Mouse (Mus musculus) adrenal gland, adult 2 months (tissue): ENCODE data around the gene Gm6370. TPM values are rescaled to one million over a fixed set of nuclear protein-coding genes. Genes with fewer than 3 reads are reported as not detected.
"Not testable (repeated sequence)": the region's sequence is repeated elsewhere in the genome, so short reads cannot be mapped to it uniquely, and the experiment has no call there.

Experiments
- DNase-seq: peaks from one replicate; pipeline ENCODE4 v3.0.0; 2021
- long read RNA-seq: library from polyadenylated mRNA; stranded (forward); transcript quantifications from one replicate; pipeline ENCODE4 v2.0.0, GENCODE M21; 2021
- polyA plus RNA-seq: library from polyadenylated mRNA; depleted of rRNA; stranded (reverse); fragments of >200 nt; gene quantifications from 2 replicates; pipeline ENCODE4 v1.2.3, GENCODE M21; 2012; rRNA removed
- total RNA-seq, 2 experiments: library from RNA; stranded (reverse); gene quantifications; 2 replicates each; pipeline ENCODE4 v1.2.3; 2021

The Gm6370 gene
- total RNA-seq (not detected), polyA plus RNA-seq (not detected in 2 replicates)
- long read RNA-seq: 0 reads

GRCm38 (mm10) chr5:146491063-146491462, at the start of gene Gm6370:
Gm6370 (plus strand) TSS chr5:146491363.
- not testable (repeated sequence) for DNase-seq

DNA sequence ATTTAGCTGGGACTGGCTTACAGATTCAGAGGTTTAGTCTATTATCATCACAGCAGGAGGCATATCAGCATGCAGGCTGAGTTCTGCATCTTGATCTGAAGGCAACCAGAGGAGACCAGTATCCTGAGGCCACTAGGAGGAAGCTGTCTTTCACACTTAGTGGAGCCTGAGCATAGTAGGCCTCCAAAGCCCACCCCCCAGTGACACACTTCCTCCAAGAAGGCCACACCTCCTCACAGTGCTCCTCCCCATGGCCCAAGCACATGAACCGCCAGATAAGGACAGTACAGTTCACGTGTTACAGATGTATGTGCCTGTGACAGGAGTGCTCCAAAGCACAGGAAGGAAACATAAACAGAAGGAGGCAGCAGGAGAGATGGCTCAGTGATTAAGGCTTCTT, 48.4 kb upstream of the Gm6370 start:
- no peak for DNase-seq

GRCm38 (mm10) chr5:146446633-146447032, 44.5 kb upstream of the Gm6370 start:
- no peak for DNase-seq

- no peak for DNase-seq
Observed at GRCm38 (mm10) chr5:146451592-146452254, 39.4 kb upstream of the Gm6370 start.

GRCm38 (mm10) chr5:146453556-146453955, 37.6 kb upstream of the Gm6370 start:
- DNase-seq: no peak

GRCm38 (mm10) chr5:146461612-146462011, 29.6 kb upstream of the Gm6370 start:
- DNase-seq: peak; percentile 10

DNA sequence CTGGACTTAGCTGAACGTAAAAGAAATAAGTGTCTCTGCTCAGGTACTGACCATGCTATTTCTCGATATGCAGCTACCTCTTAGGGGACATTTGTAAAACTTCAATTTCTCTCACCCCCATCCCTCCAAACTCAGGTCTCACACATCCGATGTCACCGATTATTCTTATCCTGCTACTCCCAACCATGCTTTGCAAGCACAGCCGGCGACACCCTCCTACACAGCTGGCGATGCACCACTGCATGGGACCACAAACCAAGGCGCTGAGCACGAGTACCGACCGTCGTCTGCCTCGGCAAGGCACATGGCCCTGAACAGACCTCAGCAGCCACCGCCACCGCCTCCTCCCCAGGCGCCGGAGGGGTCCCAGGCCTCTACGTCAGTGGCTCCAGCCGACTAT, 24.5 kb upstream of the Gm6370 start:
- no peak for DNase-seq

- DNase-seq: no peak
Observed at GRCm38 (mm10) chr5:146468311-146468710, 22.9 kb upstream of the Gm6370 start.

DNA sequence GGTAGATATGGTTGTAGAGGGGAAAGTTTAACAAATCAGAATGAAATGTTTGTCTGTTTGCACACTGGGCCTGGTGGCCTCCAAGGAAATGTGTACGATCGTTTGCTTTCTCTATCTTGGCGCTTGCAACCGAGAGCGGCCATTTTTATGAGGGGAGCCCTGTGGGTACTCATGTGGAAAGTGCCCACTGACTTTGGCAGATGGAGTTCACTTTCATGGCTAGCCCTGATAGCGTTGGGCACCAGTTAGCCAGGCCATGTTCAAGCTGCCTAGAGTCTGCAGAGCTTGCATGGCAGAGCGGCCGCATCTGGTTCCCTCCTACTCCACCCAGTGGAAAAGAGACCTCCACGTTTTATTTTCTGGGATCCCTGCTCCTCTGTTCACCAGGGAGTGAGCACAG, 20.3 kb upstream of the Gm6370 start:
- no peak for DNase-seq

GRCm38 (mm10) chr5:146471311-146471710, 19.9 kb upstream of the Gm6370 start:
- no peak for DNase-seq

DNA sequence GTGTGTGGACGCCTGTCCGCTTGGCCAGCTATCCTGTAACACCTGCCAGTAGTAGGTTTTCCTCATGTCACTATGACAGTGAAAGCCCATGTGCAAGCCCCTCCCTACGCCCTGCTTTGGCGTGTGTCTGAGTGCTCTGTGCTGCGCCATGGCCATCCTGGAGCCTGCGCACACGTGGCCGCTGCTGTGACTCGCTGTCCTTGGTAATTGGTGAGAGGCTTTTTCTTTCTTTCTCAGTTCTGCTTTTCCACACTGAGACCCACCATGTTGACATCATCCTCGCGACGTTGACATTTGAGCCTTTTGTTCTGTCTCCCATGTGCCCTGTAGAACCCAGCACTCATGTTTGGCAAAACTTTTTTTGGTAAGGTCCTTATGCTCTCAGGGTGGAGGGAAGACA, 19.3 kb upstream of the Gm6370 start:
- peak; percentile 77 for DNase-seq

- DNase-seq: peak; percentile 38
Observed at GRCm38 (mm10) chr5:146479564-146479963, 11.6 kb upstream of the Gm6370 start.

- DNase-seq: not testable (repeated sequence)
Observed at GRCm38 (mm10) chr5:146481665-146482064, 9.5 kb upstream of the Gm6370 start, which contains the start of gene Gm6408. Gm6408 (plus strand) TSS chr5:146481965.

DNA sequence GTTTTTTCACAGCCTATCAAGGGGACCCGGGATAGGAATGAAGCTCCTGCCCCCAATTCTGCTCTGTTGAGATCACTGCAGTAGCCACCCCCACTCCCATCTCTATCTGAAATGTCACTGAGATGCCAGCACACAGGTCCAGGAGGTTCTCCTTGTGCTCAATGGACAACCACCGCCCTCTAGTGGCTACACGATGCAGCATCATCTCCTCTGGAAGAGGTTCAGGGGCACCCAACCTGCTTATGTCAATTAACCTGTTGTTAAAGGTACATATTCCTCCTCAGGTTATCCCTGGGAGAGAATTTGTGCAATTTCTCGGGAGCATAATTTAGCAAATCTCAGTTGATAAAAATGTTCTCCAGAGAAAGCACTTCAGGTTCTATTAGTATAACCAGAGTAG, 2.2 kb upstream of the Gm6370 start:
- peak; percentile 39 for DNase-seq

DNA sequence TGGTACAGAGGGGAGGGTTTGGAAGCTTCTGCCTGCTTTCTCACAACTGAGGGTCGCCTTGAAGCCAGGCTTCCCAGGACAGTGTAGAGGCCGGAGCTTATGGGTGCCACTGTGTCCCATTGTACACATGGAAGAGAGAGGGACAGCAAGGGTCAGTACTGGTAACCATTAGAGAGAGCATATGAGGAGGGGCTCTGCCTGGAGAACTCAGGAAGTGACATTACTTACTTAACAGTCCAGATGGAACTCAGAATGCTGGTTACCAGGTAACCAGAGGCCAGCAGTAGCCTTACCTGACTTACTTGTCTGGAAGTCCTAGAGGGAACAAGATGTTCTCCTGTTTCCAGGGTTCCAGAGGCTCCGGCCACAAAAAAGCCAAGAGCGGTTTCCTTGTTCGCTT, 10.9 kb downstream of the Gm6370 start, which contains the start of gene 4930449I24Rik:
Gene 4930449I24Rik, plus strand, starts transcription at position 301 of the 400 bp plus-strand sequence.
- not testable (repeated sequence) for DNase-seq

- DNase-seq: not testable (repeated sequence)
Observed at GRCm38 (mm10) chr5:146513823-146514222, 22.7 kb downstream of the Gm6370 start, which contains the start of gene Gm3402. Gm3402 (plus strand) TSS chr5:146514123.

GRCm38 (mm10) chr5:146525501-146525900, 34.3 kb downstream of the Gm6370 start, which contains the start of gene Gm3404:
Gm3404 (plus strand) TSS chr5:146525801.
- not testable (repeated sequence) for DNase-seq

GRCm38 (mm10) chr5:146537347-146537746, 46.2 kb downstream of the Gm6370 start, which contains the start of gene Gm3409:
Gm3409 (plus strand) TSS chr5:146537647.
- not testable (repeated sequence) for DNase-seq

Other genes with a start within 250 kb of the Gm6370 start
- 10 to 100 TPM; 21.0 to 22.9 TPM for gene Wasf3, start 106.4 kb upstream of the Gm6370 start, total RNA-seq
- gene Wasf3, start 106.4 kb upstream of the Gm6370 start, polyA plus RNA-seq: 24.9 and 34.2 TPM in 2 replicates
- not detected for gene Gm6408, start 9.4 kb upstream of the Gm6370 start, total RNA-seq
- gene Gm6408, start 9.4 kb upstream of the Gm6370 start, polyA plus RNA-seq: not detected in 2 replicates
- gene 4930449I24Rik, start 11.0 kb downstream of the Gm6370 start, total RNA-seq: not detected
- gene 4930449I24Rik, start 11.0 kb downstream of the Gm6370 start, polyA plus RNA-seq: not detected in 2 replicates
- not detected for gene Gm3402, start 22.8 kb downstream of the Gm6370 start, total RNA-seq
- not detected in 2 replicates for gene Gm3402, start 22.8 kb downstream of the Gm6370 start, polyA plus RNA-seq
- not detected for gene Gm3404, start 34.4 kb downstream of the Gm6370 start, total RNA-seq
- not detected in 2 replicates for gene Gm3404, start 34.4 kb downstream of the Gm6370 start, polyA plus RNA-seq
- gene Gm3409, start 46.3 kb downstream of the Gm6370 start, total RNA-seq: not detected
- gene Gm3409, start 46.3 kb downstream of the Gm6370 start, polyA plus RNA-seq: not detected in 2 replicates
- not detected for gene Gm3415, start 64.8 kb downstream of the Gm6370 start, total RNA-seq
- not detected in 2 replicates for gene Gm3415, start 64.8 kb downstream of the Gm6370 start, polyA plus RNA-seq
- not detected for gene Gpr12, start 93.9 kb downstream of the Gm6370 start, total RNA-seq
- gene Gpr12, start 93.9 kb downstream of the Gm6370 start, polyA plus RNA-seq: not detected in 2 replicates